Mouse (Mus musculus) bone marrow macrophage, adult 2 months (primary cell): ENCODE measurements at regions not wholly inside any gene's neighbourhood (a gene's known extent, or its start where the extent isn't known, plus 50 kb on each side); places are given as distances from the start of the nearest gene placed in this dataset.

ENCODE experiments used
- CTCF ChIP-seq: IDR thresholded peaks from 2 replicates; pipeline ENCODE4 v1.5.1; 2012; ENCODE audit warnings: low read depth, mild to moderate bottlenecking, low read length, moderate library complexity
- POLR2A ChIP-seq: IDR thresholded peaks from 2 replicates; pipeline ENCODE4 v1.6.1; 2012; ENCODE audit warnings: mild to moderate bottlenecking, low read depth, low read length, borderline replicate concordance

DNA sequence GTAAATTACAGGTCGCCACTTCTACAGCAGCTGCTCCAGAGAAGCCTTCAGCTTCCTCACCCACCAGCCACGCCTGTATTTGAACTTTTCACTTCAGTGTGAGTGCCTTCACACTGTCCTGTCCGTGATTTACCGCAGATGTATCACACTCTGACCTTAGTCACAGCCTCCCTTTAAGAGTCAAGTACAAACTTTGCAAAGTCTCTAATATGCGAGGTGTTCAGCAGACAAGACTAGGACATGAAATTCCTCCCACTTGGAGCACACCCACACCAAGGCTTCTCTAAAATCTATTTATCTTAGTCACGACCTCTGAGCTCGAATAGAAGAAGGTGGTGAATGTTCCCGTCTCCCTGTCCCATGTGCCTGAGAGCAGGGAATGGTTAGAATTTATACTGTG is 456.6 kb upstream of the Smim15 start:
- TF ChIP-seq CTCF (no peak), POLR2A (no peak)
